Mouse (Mus musculus): Measurements from ENCODE around the gene Hdac4.

DNA sequence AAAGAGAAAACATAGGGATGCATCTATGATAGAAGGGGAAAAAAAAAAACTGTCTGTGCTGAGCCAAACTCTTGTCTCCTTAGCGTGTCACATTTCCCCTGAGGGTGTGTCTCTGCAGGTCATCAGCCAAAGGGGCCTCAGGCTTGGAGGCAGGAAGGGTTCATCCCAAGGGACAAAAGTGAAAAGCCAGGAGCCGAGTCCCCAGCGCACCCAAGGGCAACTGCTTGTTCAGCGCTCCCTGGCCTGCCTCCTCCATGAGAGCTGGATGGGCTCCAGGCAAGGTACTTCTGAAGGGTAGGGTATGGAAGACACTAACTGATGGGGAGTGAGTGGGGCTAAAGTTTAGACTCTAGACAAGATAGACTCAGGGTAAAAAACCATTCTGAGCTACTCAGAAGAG is 273.8 kb downstream of the Hdac4 start:
- TF ChIP-seq CTCF (IDR thresholded peaks at IDR 0.05; ENCODE audit: low read depth) (no peak), EP300 (IDR thresholded peaks at IDR 0.05; ENCODE audit: low read depth) (no peak)

All from liver, postnatal 0 days (tissue).